Mouse (Mus musculus) MEL (cell line): Measurements from ENCODE around the gene Hoxc10.

Source experiments
- CTCF ChIP-seq, 3 experiments: IDR thresholded peaks in 2 of 3; conservative IDR thresholded peaks in 1 of 3; 2 replicates each; pipeline ENCODE4 v1.5.1; 2011 to 2012; ENCODE audit warnings: low read length in 3 of 3, low read depth in 2 of 3, mild to moderate bottlenecking in 2 of 3, improper control_type of control experiment in 1 of 3, inconsistent platforms in 1 of 3, mixed read lengths in 1 of 3, moderate library complexity in 1 of 3; ENCODE audit not compliant: control insufficient read depth in 1 of 3, insufficient read depth in 1 of 3, poor library complexity in 1 of 3, severe bottlenecking in 1 of 3
- E2F4 ChIP-seq: IDR thresholded peaks from 2 replicates; pipeline ENCODE4 v1.6.1; 2011; ENCODE audit warnings: low read depth, low read length, improper control_type of control experiment, borderline replicate concordance
- EP300 ChIP-seq, 2 experiments: IDR thresholded peaks; 2 replicates each; pipeline ENCODE4 v1.6.1; 2011; ENCODE audit warnings: improper control_type of control experiment in 2 of 2, low read length in 2 of 2, low read depth in 1 of 2, mild to moderate bottlenecking in 1 of 2
- GATA1 ChIP-seq: IDR thresholded peaks from 2 replicates; pipeline ENCODE4 v1.6.1; 2011; ENCODE audit warnings: low read depth, low read length, improper control_type of control experiment
- MAFK ChIP-seq: IDR thresholded peaks from 2 replicates; pipeline ENCODE4 v1.6.1; 2011; ENCODE audit warnings: low read depth, mild to moderate bottlenecking, low read length, improper control_type of control experiment, borderline replicate concordance
- MAZ ChIP-seq: IDR thresholded peaks from 2 replicates; pipeline ENCODE4 v1.6.1; 2012; ENCODE audit warnings: low read depth, mild to moderate bottlenecking, inconsistent platforms, low read length, improper control_type of control experiment
- POLR2A ChIP-seq, 2 experiments: IDR thresholded peaks; 2 replicates each; pipeline ENCODE4 v1.6.1; 2011 to 2012; ENCODE audit warnings: low read length in 2 of 2, mild to moderate bottlenecking in 2 of 2, control low read depth in 1 of 2, improper control_type of control experiment in 1 of 2, low read depth in 1 of 2, moderate library complexity in 1 of 2; ENCODE audit not compliant: control insufficient read depth in 1 of 2, insufficient read depth in 1 of 2, poor library complexity in 1 of 2
- POLR2AphosphoS2 ChIP-seq: IDR thresholded peaks from 2 replicates; pipeline ENCODE4 v1.6.1; 2011; ENCODE audit warnings: low read length, improper control_type of control experiment
- USF2 ChIP-seq, 2 experiments: IDR thresholded peaks; 2 replicates each; pipeline ENCODE4 v1.6.1; 2011 to 2012; ENCODE audit warnings: improper control_type of control experiment in 2 of 2, low read length in 2 of 2, borderline replicate concordance in 1 of 2, inconsistent platforms in 1 of 2, low read depth in 1 of 2, mild to moderate bottlenecking in 1 of 2; ENCODE audit not compliant: insufficient read depth in 1 of 2

DNA sequence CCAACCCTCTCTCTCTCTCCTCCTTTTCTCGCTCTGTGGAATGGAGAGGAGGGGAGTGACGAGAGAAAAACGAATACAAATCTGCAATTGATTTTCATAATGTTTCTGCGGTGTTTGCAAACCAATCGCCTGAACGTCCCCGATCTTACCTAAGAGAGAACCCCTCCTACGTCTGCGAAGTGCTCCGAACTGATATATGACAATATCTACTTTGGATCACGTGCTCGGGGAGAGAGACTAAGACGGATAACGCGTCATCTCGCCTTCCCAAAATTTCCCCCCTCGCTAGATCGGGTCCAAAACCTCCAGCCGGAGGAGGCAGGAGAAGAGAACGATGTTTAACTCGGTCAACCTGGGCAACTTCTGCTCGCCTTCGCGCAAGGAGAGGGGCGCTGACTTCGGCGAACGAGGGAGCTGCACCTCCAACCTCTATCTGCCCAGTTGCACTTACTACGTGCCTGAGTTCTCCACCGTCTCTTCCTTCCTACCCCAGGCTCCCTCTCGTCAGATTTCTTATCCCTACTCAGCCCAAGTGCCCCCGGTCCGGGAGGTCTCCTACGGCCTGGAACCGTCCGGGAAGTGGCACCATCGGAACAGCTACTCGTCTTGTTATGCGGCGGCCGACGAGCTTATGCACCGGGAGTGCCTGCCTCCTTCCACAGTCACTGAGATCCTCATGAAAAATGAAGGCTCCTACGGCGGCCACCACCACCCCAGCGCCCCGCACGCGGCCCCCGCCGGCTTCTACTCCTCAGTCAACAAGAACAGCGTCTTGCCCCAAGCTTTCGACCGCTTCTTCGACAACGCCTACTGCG is 12.2 kb upstream of the Hoxc10 start, which contains the start of gene Hoxc11:
- no peak for TF ChIP-seq EP300 (IDR thresholded peaks at IDR 0.05; ENCODE audit: low read depth in 1 of 2, low read length in 2 of 2)
- TF ChIP-seq POLR2A (IDR thresholded peaks at IDR 0.05; ENCODE audit: control insufficient read depth in 1 of 2, insufficient read depth in 1 of 2, low read depth in 1 of 2, low read length in 2 of 2, poor library complexity in 1 of 2) = no peak
- TF ChIP-seq CTCF (IDR thresholded peaks at IDR 0.05 in 2 of 3, conservative IDR thresholded peaks at IDR 0.05 in 1 of 3; ENCODE audit: control insufficient read depth in 1 of 3, insufficient read depth in 1 of 3, low read depth in 2 of 3, low read length in 3 of 3, poor library complexity in 1 of 3, severe bottlenecking in 1 of 3) = no peak
- no peak for TF ChIP-seq MAFK
- no peak for TF ChIP-seq MAZ
- no peak for TF ChIP-seq USF2 (IDR thresholded peaks at IDR 0.05; ENCODE audit: borderline replicate concordance in 1 of 2, insufficient read depth in 1 of 2, low read depth in 1 of 2, low read length in 2 of 2)
- no peak for TF ChIP-seq POLR2AphosphoS2
- no peak for TF ChIP-seq GATA1
- TF ChIP-seq E2F4 = no peak
